Mouse (Mus musculus): ENCODE measurements around the gene Map3k13.
"Not testable (repeated sequence)": the region's sequence is repeated elsewhere in the genome, so short reads cannot be mapped to it uniquely, and the experiment has no call there.

Map3k13 gene

DNA sequence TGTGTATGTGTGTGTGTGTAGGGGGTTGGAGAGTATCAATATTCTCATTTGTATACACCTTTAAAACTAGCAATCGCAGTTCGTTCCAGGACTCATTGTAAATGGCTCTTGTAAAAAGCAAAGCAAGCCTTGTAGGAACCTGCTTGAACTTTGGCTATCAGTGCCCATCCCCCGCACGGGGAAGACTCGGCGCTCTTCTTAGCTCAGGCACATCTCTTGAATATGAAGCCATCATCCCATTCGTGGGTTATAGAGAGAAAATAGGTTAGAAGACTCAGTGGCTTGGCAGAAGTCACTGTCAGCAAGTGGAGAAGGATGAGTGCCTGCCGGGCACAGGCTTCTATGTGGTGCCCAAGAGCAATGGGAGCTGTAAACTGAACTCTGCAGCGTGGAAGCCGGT is 110.5 kb downstream of the Map3k13 start:
- intact Hi-C loops (cut with DNase I) = no loop called here

DNA sequence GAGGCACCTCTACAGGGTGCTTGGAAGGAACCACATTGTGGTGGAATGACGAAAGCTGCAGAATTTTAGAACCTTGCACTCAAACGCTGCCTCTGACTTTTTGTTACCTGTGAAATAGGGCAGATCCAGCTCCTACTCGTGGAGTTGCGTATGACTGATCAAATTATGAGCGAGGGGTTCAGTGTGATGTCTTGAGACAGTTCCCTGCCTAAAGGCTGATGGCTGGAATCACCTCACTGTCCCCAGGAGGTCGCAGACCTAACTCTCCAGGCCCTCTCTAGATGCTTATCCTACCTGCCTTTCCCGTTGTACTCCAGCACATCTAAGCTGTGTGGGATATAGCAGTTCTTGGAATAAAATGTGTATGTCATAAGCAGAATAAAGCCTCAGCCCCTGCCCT is 111.8 kb downstream of the Map3k13 start:
- intact Hi-C loops (cut with DNase I) = no loop called here

DNA sequence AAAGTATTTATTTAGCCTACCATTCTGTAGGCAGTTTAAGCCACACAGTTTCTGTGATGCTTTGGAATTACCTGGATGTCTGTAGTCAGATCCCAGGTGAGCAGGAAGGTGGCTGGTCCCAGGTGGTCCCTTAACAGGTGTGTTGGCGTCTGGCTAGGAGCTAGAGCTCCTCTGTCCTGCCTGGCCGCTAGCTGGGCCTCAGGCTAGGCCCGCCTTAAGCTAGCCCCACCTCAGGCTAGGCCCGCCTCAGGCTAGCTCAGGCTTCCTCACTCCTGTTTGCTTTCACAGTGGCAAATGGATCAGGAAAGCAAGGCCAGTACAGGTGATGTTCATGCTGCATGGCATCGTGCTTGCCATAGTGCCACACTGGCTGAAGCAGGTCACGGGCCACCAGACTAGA is 112.8 kb downstream of the Map3k13 start:
- intact Hi-C loops (cut with DNase I) = no loop called here

DNA sequence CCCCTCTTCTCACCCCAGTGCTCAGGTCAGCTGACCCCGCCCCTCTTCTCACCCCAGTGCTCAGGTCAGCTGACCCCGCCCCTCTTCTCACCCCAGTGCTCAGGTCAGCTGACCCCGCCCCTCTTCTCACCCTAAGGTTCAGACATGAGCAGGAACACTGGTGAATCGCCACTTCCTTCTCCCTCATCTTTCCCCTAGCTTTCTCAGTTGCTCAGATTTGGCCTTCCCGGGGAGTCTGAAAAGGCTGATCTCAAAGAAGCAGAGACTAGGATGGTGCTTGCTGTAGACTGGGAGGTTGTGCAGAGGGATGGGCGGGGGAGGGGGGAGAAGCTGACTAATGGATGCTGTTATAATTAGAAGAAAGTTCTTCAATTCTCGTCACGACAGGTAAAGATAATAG is 114.8 kb downstream of the Map3k13 start:
- intact Hi-C loops (cut with DNase I) = not testable (repeated sequence)

DNA sequence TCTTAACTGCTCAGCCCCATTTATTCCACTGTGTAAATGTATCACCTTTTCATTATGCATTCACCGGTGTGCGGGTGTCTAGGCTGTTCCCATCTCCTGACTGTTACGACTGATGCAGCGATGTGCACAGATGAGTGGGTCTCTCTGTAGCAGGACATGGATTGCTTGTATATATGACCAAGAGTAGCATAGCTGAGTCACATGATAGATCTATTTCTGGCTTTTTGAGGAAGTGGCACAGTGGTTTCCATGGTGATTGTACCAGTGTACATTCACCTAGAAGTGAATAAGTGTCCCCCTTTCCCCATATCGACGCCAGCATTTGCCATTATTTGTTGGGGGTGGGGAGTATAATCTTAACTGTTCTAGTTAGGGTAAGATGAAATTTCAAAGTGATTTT is 119.2 kb downstream of the Map3k13 start:
- intact Hi-C loops (cut with DNase I) = no loop called here

DNA sequence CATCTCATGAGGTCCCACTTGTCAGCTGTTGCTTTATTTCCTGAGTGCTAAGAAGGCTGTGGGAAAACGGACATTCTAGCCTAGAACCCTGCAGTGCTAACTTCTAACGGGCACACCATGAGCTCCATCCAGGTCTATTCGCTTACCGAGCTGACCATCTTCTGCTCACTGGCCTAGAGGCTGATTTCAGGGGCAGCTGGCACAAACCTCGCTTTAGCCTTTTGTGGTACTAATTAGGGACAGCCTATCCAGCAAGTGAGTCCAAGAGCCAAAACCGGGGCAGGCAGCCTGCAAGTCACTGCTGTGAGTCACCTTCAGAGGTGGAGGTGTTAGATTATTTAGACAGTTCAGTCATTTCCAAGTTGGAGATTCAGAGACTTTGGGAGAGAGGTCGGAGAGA is 122.5 kb downstream of the Map3k13 start:
- intact Hi-C loops (cut with DNase I) = no loop called here

DNA sequence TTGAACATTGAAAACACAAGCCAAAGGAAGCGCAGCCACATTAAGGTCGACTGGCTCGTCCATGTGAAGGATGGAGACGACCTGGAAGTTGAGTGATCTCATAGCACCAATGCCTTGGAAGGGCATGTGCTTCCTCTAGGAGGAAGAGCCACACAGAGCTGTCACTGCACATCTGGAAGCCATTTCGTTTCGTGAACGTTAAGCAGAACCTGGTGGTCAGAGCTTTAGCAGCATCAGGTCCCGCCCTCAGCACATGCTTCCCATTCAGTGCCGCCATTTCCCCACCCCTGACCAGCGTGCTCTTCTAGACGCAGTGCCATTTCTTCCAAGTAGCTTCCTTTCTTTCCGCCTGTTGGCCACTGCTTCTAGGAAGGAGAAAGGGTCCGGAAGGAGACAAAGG is 134.3 kb downstream of the Map3k13 start:
- intact Hi-C loops (cut with DNase I) = no loop called here

DNA sequence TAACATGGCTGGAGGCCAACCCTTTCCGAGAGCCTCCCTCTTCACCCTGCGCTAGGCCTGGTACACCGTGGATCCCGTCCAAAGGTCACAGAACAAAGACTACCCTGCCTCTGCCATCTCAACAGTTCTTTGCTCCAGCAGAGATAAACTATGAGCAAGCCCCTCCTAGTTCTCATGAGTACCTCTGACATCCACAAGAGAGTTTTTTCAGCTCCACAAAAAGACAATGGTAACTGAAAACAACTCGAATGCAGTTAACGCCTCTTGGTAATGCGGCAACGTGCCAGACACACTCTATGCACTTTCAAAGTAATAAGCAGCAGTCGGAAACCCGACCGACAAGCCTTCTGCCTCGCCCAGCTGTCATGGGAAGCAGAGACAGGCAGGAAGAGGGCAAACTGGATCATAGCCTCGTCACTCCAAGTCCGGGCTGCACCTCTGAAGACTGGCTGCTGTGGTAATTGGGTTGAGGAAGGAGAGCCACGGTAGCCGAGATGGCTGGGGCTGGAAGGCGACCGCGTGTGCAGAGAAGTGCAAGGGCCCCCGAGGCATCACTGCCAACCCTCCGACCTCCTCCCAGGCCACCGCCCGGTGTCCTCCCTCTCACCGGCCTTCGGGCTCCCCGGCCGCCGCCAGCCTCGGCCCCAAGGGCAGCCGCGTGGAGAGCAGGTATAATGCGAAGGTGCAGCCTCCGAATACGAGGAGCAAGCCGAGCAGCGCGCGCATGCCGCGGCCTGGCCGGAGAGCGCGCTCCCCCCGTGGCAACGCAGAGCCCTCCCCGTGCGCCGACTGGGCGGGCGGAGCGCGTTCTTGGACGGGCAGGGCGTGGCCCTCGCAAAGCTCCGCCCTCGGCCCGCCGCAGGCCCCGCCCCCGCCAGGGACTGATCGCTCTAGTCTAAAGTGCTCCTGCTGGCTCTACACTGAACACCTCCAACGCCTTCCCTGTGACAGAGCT is 152.9 kb downstream of the Map3k13 start, which contains the start of gene Tmem41a:
Tmem41a (minus strand) TSS at position 792 of the 955 bp plus-strand sequence.
- intact Hi-C loops (cut with DNase I) = no loop called here

DNA sequence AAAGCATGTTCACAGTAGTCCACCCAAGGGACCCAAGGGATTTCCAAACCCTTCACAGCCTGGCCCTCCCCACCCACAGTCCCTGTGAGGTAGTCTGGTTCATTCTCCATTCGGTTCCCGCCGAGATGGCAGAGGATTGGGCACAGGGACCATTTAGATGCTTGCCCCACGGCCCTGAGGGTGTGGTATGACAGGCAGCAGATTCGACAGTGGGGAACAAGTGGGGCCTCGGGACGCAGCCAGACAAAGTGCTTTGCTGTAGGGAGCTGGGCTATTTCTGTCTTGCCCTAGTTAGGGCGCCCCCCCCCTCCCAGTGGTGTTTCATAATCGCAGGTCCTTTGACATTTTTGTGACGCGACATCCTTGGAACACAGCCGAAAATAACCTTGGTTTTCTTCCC is 161.4 kb downstream of the Map3k13 start:
- intact Hi-C loops (cut with DNase I) = no loop called here

DNA sequence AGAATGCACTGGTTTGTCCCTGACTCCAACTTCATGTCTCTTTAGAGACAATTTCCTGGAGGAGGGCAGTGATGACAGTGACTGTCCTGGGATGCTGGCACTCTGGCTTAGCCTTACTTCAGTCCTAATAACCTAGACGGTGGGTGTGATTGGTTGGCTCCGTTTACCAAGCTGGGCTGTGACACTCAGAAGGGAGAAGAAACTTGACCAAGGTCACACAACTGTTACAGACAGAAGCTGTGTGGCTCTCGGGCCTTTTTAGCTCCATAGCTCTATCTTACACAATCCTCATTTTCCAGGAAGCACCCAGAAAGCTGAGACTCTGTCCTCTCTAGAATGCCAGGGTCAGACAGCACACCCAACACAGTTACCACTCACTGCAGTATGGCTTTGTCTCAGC is 171.4 kb downstream of the Map3k13 start:
- intact Hi-C loops (cut with DNase I) = no loop called here

DNA sequence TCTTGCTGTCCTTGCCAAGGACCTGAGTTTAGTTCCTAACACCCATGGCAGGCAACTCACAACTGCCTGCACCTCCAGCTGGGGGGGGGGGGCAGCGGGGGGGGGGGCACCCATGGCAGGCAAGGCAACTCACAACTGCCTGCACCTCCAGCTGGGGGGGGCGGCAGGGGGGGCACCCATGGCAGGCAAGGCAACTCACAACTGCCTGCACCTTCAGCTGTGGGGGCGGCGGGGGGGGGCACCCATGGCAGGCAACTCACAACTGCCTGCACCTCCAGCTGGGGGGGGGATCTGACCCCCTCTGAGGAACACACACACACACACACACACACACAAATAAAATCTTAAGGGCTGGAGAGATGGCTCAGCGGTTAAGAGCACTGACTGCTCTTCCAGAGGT is 175.7 kb downstream of the Map3k13 start:
- intact Hi-C loops (cut with DNase I) = no loop called here

DNA sequence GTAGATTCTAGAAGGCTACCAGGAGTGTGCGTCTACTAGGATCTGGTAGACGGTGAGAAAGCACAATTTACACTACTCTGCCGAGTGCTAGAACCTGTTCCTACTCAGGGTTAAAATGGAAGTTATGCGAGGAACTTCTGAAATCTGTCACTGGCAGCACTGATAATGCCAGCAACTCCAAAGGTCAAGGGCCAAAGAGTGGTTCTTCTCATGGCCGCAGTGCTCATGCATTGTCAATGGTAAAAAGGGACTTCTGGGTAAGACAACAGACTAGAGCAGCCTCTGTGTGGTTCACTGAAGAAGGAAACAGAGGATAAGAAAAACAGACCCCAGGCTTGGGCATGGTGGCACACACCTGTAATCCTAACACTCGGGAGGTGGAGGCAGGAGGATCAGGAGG is 176.4 kb downstream of the Map3k13 start:
- intact Hi-C loops (cut with DNase I) = no loop called here

DNA sequence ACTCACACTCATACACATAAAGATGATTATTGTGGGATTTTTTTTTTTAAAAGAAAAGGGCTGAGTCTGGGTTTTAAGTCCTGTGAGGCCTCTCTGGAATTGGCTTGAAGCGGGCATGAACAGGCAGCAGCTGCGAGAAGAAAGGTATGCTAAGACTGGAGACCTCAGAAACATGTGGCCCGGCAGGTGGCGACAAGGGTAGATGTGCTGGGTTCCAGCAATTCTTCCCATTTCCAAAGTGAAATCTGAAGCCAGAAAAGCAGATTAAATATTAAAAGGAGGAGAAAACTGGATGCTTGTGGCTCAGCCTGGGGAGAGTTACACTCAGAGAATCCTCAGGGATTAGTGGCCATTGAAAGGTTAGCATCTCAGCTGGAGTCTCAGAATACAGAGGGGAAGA is 177.3 kb downstream of the Map3k13 start:
- intact Hi-C loops (cut with DNase I) = no loop called here

DNA sequence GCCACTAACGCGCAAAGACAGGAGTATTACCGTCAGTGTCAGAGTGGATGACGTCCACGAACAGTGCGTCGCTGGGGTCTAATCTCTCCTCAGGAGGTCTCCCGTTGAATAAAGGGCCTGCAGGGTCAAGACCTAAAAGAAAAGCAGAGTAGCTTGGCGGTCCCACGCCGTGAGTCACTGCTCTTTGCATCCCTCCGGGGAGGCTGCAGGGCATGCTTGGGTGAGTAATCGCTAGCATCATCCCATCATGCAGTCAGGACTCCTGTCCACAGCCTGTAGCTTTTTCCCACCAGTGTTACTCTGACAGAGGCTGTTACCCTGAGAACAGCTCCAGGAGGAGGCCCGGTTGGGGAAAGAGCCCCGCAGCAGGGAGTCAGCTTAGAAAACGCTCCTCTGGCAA is 182.1 kb downstream of the Map3k13 start:
- intact Hi-C loops (cut with DNase I) = no loop called here

DNA sequence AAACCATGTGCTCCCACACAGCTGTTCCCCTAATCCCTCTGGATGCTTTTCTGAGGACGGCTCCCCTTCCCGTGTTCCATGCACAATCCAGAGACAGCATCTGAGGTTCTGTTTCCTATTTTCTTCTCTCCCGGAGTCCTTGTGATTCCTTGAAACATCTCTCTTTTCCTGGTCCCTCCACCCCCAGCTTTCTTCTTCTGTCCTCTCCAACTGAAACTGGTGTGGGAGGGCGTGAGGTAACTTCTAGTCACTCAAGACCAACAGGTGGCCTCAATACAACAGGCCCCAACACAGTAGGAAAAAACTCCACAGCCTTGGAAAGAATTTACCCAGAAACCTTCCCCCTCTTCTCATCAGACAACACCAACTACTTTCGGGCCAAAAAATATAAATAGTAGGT is 183.2 kb downstream of the Map3k13 start:
- intact Hi-C loops (cut with DNase I) = no loop called here

Data from adrenal gland (tissue).